Mouse (Mus musculus): ENCODE measurements around the gene Dcps.

- TF ChIP-seq CTCF (IDR thresholded peaks at IDR 0.05; ENCODE audit: extremely low read depth, insufficient read depth, low read length) (no peak), POLR2A (IDR thresholded peaks at IDR 0.05; ENCODE audit: extremely low read depth, insufficient read depth, low read length) (no peak)
Observed at GRCm38 (mm10) chr9:35107396-35107795, 68.5 kb downstream of the Dcps start.
